Mouse (Mus musculus) cerebellum, adult 9-11 months (tissue): ENCODE measurements around the gene Gstt4.
A peak's percentile ranks its signal among the peaks of the same experiment; 100 is the strongest.
"Not testable (repeated sequence)": the region's sequence is repeated elsewhere in the genome, so short reads cannot be mapped to it uniquely, and the experiment has no call there.

Experiments used
- DNase-seq: peaks from one replicate; pipeline ENCODE4 v3.0.0; 2022

Gene Gstt4

DNA sequence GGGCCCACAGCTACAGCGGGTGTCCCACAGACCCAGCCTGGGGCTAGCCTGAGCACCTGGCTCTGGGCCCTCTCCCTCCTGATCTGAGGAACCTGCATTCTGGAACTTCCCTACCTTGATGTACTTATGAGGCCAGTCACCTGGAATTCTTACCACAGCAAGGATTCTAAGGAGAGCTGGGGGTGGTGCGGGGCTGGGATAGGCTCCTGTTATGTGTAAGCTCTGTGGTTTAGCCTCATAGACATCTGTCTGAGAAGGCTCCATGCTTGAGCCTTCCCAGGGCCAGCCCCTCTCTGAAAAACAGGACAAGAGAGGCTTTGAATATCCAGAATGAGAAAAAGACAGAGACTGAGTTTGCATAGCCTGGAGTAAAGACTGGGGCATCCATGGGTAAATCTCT is at the start of gene Gstt4:
Gene Gstt4, minus strand, starts transcription at position 101 of the 400 bp plus-strand sequence.
- DNase-seq = no peak

GRCm38 (mm10) chr10:75861587-75861986 is 39.2 kb upstream of the Gstt4 start:
- DNase-seq = no peak

DNA sequence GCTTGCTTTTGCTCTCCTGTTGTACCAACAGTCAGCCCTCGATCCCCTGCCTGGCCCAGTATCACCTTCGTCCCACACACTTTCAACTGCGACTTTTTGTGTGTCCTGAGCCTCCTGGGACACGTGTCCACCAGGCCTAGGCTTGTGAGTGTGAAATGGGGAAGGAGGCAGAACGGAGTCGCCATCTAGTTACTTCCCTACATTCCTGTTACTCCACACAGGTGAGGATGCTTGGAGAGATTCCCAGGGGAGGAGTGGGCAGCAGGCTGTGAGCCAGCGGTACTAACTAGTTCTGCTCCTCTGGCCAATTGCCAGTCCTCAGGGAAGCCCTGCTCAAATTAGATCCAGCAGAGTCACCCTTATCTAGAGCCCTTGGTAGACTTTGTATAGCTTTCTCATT is 38.4 kb upstream of the Gstt4 start:
- DNase-seq = peak; percentile 74

DNA sequence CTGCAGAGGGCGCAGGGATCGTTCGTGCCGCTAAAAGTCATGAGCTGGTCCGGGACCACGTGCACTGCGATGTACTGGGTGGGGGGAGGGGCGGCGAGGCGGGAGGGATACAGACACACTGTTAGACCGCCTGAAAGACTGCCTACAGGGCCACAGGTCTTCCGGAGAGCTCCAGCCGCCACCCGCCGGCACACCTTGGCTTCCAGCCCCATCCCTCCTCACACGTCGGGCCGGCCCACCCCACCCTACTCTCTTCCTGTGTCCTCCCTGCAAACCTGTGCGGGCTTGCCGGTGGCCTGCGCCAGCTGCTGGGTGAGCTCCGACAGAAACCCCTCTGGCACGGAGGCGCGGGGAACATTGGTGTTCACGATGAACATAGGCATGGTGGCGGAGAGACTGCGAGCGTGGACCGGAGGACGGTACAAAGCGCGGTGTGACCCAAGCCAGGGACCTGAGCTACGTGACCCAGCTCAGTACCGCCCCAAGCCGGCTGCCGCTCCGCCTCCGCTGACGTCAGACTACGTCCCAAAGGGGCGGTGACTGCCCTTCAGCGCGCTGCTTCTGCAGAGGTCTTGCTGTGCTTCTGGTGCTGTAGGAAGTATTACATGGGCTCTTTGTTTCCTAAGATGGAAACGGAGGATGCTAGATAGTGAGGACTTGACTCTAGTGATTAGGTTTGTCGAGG is 37.6 kb upstream of the Gstt4 start, which contains the start of gene Mif:
Gene Mif, minus strand, starts transcription at position 455 of the 685 bp plus-strand sequence.
- peak; percentile 89 for DNase-seq

GRCm38 (mm10) chr10:75859107-75859746 is 36.9 kb upstream of the Gstt4 start:
- DNase-seq = peak; percentile 65

GRCm38 (mm10) chr10:75857598-75857997 is 35.3 kb upstream of the Gstt4 start:
- DNase-seq = no peak

DNA sequence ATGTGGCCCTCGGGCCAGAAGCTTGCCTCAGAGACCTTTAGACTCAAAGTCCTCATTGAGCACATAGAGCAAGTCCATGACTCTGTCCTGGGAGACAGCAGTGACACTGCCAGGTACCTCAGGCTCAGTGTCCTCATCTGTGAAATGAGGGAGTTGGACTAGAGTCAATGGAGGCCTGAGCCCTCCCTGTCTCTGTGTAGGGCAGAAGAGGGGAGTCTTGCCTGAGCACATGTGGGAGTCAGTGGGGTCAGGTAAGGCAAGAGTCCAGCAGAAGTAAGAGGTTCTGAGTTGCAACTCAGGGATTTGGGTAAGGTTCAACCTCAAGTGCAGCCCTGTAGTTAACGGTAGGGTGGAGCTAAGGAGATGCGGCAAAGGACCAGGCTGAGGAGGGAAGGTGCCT is 34.6 kb upstream of the Gstt4 start:
- no peak for DNase-seq

DNA sequence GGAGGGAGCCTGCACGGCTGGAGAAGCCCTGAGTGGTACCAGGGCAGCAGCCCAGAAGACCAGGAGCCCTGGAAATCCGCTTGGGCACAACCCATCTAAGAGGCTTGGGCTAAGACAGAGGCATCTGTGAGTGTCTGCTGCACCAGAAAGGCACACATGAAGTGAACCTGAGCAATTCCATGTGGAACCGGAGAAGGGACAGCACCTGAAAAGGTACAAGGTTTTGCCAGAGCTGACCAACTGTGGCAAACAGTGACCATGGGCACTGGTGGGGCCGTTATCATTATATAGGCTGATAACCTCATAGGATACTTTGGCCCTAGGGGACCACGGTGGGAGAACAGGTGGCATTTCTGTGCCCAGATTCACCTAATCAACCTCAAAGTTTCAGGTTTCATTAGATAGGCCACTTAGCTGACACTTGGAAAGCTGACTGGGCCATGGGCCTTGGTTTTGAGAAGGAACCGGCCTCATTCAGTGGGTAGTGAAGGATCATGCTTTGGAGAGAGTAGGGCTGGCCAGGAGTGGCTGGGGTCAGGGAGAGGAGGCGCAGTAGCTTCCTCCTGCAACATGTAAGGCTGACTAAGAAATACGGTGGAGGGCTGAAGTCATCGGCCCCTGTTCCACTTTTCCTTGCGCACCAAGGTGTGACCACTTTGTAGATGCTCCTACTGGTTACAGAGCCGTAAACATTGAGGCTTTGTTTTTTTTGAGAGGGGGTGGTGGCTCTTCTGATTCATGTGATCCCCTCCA is 34.0 kb upstream of the Gstt4 start:
- no peak for DNase-seq

DNA sequence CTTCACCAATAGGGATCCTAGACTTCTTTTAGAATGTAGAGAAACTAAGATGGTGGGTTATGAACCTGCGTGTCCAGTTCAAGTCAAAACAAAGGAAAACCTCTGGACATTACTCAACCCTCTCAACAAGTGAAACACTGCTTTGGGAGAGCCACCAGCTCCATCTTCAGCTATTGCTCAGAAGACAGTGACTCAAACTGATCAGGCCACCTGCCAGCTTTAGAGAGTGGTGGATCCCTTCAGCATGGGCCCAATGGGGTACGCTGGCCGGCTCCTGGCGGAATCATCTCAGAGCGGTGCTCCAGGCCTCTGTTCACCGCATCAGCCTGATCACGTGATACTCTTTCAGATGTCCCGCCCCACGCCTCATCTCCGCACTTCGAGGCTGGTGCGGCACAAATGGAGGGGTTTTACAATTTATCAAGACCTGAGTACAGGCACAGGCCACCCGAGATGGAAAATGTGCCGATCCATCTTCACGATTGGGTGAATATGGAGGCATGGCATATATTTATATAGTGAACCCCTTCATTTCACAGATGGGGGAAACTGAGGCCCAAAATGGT is 33.2 kb upstream of the Gstt4 start:
- no peak for DNase-seq

DNA sequence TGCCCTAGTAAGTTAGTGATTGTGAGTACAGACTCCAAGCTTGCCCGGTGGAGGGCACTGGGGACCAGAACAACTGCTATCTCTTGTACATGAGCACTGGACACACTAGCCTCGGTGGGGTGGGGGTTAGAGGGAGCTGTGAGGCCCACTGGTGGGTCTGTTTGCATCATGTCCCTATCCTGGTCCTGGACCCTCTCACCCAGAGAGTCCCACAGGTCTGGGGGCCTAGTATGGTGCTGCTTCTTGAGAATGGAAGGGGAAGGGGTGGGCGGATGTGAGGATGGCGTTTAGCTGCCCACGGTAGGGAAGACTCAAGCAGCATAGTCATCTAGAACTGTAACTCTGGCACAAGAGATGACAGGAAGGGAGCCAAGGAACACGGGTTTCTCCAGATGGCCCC is 32.4 kb upstream of the Gstt4 start:
- DNase-seq = no peak

- no peak for DNase-seq
Observed at GRCm38 (mm10) chr10:75854096-75854495, 31.8 kb upstream of the Gstt4 start.

DNA sequence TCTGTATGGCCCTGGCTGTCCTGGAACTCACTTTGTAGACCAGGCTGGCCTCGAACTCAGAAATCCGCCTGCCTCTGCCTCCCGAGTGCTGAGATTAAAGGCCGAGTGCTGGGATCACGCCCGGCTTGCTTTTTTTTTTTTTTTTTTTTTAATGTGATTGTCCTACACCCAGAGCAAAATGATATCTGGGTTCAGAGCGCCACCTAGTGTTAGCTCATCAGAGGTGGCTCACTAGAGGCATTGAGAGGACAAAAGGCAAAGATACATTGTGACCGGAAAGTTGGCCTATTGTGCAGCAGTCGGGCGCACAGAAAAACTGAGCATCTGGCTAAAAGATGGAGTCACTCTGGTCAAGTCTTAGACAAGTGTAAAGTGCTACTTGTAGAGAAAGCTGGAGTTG is 31.1 kb upstream of the Gstt4 start:
- peak; percentile 85 for DNase-seq

GRCm38 (mm10) chr10:75852539-75853125 is 30.3 kb upstream of the Gstt4 start:
- DNase-seq = no peak

GRCm38 (mm10) chr10:75851681-75852080 is 29.3 kb upstream of the Gstt4 start:
- no peak for DNase-seq

- DNase-seq = no peak
Observed at GRCm38 (mm10) chr10:75851076-75851475, 28.7 kb upstream of the Gstt4 start.

- no peak for DNase-seq
Observed at GRCm38 (mm10) chr10:75848382-75848781, 26.0 kb upstream of the Gstt4 start.

DNA sequence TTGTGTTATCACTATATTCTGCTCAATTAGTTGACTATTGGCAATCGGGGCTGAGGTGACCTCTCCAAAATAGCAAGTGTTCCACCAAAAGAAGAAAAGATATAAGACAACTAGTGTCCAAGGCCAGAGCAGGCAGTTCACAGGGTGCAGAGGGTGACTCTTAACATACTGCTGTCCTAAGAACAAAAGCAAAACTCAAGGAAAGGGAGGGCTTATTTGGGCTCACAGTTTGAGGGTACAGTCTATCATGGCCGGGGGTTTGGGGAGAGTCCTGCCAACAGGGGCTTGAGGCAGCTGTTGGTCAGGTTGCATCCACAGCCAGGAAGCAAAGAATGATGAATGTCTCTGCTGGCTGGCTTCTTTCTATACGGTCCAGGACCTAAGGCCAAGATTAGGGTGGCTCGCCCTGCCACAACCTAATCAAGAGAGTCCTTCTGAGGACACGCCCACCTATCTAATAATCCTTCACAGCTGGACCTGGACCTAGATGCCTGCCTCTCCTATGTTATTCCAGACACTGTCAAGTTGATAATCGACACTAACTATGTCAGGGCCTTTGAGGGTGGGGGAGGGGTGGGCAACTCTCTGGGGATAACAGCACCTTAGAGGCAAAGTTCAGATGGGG is 23.1 kb upstream of the Gstt4 start:
- no peak for DNase-seq

- DNase-seq = no peak
Observed at GRCm38 (mm10) chr10:75844800-75845199, 22.5 kb upstream of the Gstt4 start.

- DNase-seq = not testable (repeated sequence)
Observed at GRCm38 (mm10) chr10:75843898-75844297, 21.6 kb upstream of the Gstt4 start.

DNA sequence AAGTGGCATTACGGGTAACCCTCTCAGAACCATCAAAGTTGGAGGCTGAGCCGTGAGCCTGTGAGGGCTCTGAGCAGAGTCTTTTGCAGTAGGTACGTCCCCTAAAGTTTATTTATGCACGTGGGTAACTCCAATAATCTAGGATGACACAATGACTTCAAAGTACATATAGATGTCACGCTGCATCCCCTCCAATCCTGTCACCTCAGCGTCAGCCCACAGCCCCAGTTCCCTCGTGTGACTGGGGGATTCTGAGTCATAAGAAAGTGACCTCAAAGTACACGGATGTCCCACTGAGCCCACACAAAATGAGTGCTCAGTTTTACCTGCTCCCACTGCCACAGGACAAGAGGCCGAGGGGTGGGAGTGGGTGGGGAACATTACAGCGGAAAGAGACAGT is 16.7 kb upstream of the Gstt4 start:
- DNase-seq = no peak

- DNase-seq = peak; percentile 94
Observed at GRCm38 (mm10) chr10:75837248-75837759, 15.0 kb upstream of the Gstt4 start, which contains the start of gene Gstt2. Gene Gstt2 (minus strand): TSS chr10:75837424.
